Mouse (Mus musculus): Measurements from ENCODE around the gene Chmp2a. TPM values are rescaled to one million over a fixed set of nuclear protein-coding genes. Genes with fewer than 3 reads are reported as not detected.

The Chmp2a gene
- polyA plus RNA-seq, 1 experiment: 85.6 TPM

- no peak overlapping the region for H3K4me3 ChIP-seq (ENCODE audit: insufficient read depth, low read length)
These were observed 11.5 kb upstream of the Chmp2a start for GRCm38 (mm10) chr7:13046084-13046483.

GRCm38 (mm10) chr7:13044254-13044625 lies 9.6 kb upstream of the Chmp2a start:
- H3K4me3 ChIP-seq (ENCODE audit: insufficient read depth, low read length): 0 out of 2 replicates have a peak overlapping the region, but pooled peaks have one; percentile 8
- H3K4me1 ChIP-seq (ENCODE audit: control insufficient read depth, insufficient read depth, low read length): no peaks in the 10 kb centered on the region
- TF ChIP-seq CTCF (IDR thresholded peaks at IDR 0.05; ENCODE audit: borderline replicate concordance, insufficient read depth, low read length) (no peak), POLR2A (IDR thresholded peaks at IDR 0.05; ENCODE audit: low read depth, low read length) (no peak)
- H3K27ac ChIP-seq (ENCODE audit: insufficient read depth, low read length): no peak overlapping the region

More at GRCm38 (mm10) chr7:13046084-13046483, 11.5 kb upstream of the Chmp2a start:
- peak; percentile 25; the same call in 1 of the 2 replicates for TF ChIP-seq CTCF (IDR thresholded peaks at IDR 0.05; ENCODE audit: borderline replicate concordance, insufficient read depth, low read length)
- TF ChIP-seq POLR2A (IDR thresholded peaks at IDR 0.05; ENCODE audit: low read depth, low read length): no peak
- no peak overlapping the region for H3K27ac ChIP-seq (ENCODE audit: insufficient read depth, low read length)
- no peaks in the 10 kb centered on the region for H3K4me1 ChIP-seq (ENCODE audit: control insufficient read depth, insufficient read depth, low read length)

- H3K27ac ChIP-seq (ENCODE audit: insufficient read depth, low read length): no peak overlapping the region
- TF ChIP-seq CTCF (IDR thresholded peaks at IDR 0.05; ENCODE audit: borderline replicate concordance, insufficient read depth, low read length): no peak
- no peak for TF ChIP-seq POLR2A (IDR thresholded peaks at IDR 0.05; ENCODE audit: low read depth, low read length)
- H3K4me1 ChIP-seq (ENCODE audit: control insufficient read depth, insufficient read depth, low read length): no peaks in the 10 kb centered on the region
- H3K4me3 ChIP-seq (ENCODE audit: insufficient read depth, low read length): peak overlapping the region; percentile 8; the same call in 1 of the 2 replicates
These were observed 9.0 kb upstream of the Chmp2a start for GRCm38 (mm10) chr7:13043445-13044253.

- no peak for TF ChIP-seq POLR2A (IDR thresholded peaks at IDR 0.05; ENCODE audit: low read depth, low read length)
- no peak for TF ChIP-seq CTCF (IDR thresholded peaks at IDR 0.05; ENCODE audit: borderline replicate concordance, insufficient read depth, low read length)
- H3K4me1 ChIP-seq (ENCODE audit: control insufficient read depth, insufficient read depth, low read length): no peaks in the 10 kb centered on the region
- H3K27ac ChIP-seq (ENCODE audit: insufficient read depth, low read length): no peak overlapping the region
- H3K4me3 ChIP-seq (ENCODE audit: insufficient read depth, low read length): no peak overlapping the region
These were observed 8.5 kb upstream of the Chmp2a start for GRCm38 (mm10) chr7:13043120-13043444.

GRCm38 (mm10) chr7:13042511-13042910 lies 7.9 kb upstream of the Chmp2a start:
- no peak overlapping the region for H3K4me3 ChIP-seq (ENCODE audit: insufficient read depth, low read length)
- H3K4me1 ChIP-seq (ENCODE audit: control insufficient read depth, insufficient read depth, low read length): no peaks in the 10 kb centered on the region
- TF ChIP-seq POLR2A (IDR thresholded peaks at IDR 0.05; ENCODE audit: low read depth, low read length) (no peak; the same call in 1 of the 2 replicates), CTCF (IDR thresholded peaks at IDR 0.05; ENCODE audit: borderline replicate concordance, insufficient read depth, low read length) (no peak)
- H3K27ac ChIP-seq (ENCODE audit: insufficient read depth, low read length): no peak overlapping the region

- no peak for TF ChIP-seq POLR2A (IDR thresholded peaks at IDR 0.05; ENCODE audit: low read depth, low read length)
- no peak for TF ChIP-seq CTCF (IDR thresholded peaks at IDR 0.05; ENCODE audit: borderline replicate concordance, insufficient read depth, low read length)
- H3K27ac ChIP-seq (ENCODE audit: insufficient read depth, low read length): no peak overlapping the region
- peaks cover 2% of the 10 kb centered on the region; the same call in 1 of the 2 replicates for H3K4me1 ChIP-seq (ENCODE audit: control insufficient read depth, insufficient read depth, low read length)
- H3K4me3 ChIP-seq (ENCODE audit: insufficient read depth, low read length): no peak overlapping the region
These were observed 6.6 kb upstream of the Chmp2a start for GRCm38 (mm10) chr7:13041256-13041655.

- Histone ChIP-seq H3K27ac (ENCODE audit: insufficient read depth, low read length) (peak overlapping the region; percentile 100; the same call in 1 of the 2 replicates), H3K4me1 (ENCODE audit: control insufficient read depth, insufficient read depth, low read length) (peaks cover 8% of the 10 kb centered on the region; the same call in 1 of the 2 replicates), H3K4me3 (ENCODE audit: insufficient read depth, low read length) (peak overlapping the region; percentile 74)
- no peak for TF ChIP-seq CTCF (IDR thresholded peaks at IDR 0.05; ENCODE audit: borderline replicate concordance, insufficient read depth, low read length)
- no peak for TF ChIP-seq POLR2A (IDR thresholded peaks at IDR 0.05; ENCODE audit: low read depth, low read length)
These were observed 4.6 kb upstream of the Chmp2a start for GRCm38 (mm10) chr7:13039181-13039580.

- H3K27ac ChIP-seq (ENCODE audit: insufficient read depth, low read length): peak overlapping the region; percentile 100
- TF ChIP-seq POLR2A (IDR thresholded peaks at IDR 0.05; ENCODE audit: low read depth, low read length) (peak; percentile 37; the same call in 1 of the 2 replicates), CTCF (IDR thresholded peaks at IDR 0.05; ENCODE audit: borderline replicate concordance, insufficient read depth, low read length) (no peak)
- H3K4me1 ChIP-seq (ENCODE audit: control insufficient read depth, insufficient read depth, low read length): peaks cover 8% of the 10 kb centered on the region; the same call in 1 of the 2 replicates
- peak overlapping the region; percentile 74 for H3K4me3 ChIP-seq (ENCODE audit: insufficient read depth, low read length)
These were observed 4.1 kb upstream of the Chmp2a start for GRCm38 (mm10) chr7:13038621-13039169.

GRCm38 (mm10) chr7:13037901-13038555 lies 3.4 kb upstream of the Chmp2a start, which contains the start of gene Ube2m:
TSS of gene Ube2m (minus strand) at chr7:13038275.
- peaks cover 12% of the 10 kb centered on the region; the same call in 1 of the 2 replicates for H3K4me1 ChIP-seq (ENCODE audit: control insufficient read depth, insufficient read depth, low read length)
- H3K4me3 ChIP-seq (ENCODE audit: insufficient read depth, low read length): peak within 1 kb of the TSS; percentile 87
- H3K27ac ChIP-seq (ENCODE audit: insufficient read depth, low read length): peak within 1 kb of the TSS; percentile 100
- TF ChIP-seq CTCF (IDR thresholded peaks at IDR 0.05; ENCODE audit: borderline replicate concordance, insufficient read depth, low read length): no peak
- TF ChIP-seq POLR2A (IDR thresholded peaks at IDR 0.05; ENCODE audit: low read depth, low read length): peak; percentile 93

All from embryonic fibroblast, embryonic 13.5 days (primary cell).